Mouse (Mus musculus): ENCODE results near the gene Wipf2. TPM values are rescaled to one million over a fixed set of nuclear protein-coding genes. Genes with fewer than 3 reads are reported as not detected.

The Wipf2 gene
- total RNA-seq, 2 experiments from 2014 or later: 72.7 to 73.9 TPM

DNA sequence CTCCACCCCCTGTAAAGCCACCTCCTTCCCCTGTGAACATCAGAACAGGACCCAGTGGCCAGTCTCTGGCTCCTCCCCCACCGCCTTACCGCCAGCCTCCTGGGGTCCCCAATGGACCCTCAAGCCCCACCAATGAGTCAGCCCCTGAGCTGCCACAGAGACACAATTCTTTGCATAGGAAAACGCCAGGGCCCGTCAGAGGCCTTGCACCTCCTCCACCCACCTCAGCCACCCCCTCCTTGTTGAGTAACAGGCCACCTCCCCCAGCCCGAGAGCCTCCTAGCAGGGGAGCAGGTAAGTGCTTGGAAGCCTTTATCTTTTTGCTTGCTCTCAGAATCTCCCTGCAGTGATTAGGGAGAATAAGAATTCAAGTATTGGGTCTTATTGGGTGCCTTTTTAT, 29.0 kb downstream of the Wipf2 start:
- no peak overlapping the region for H3K4me3 ChIP-seq
- no peak for DNase-seq (ENCODE audit: extremely low spot score in 1 of 2, low spot score in 2 of 2)
- intact Hi-C loops (cut with DNase I): no loop called here
- no peak for TF ChIP-seq CTCF (IDR thresholded peaks at IDR 0.05)
- no peak overlapping the region for H3K27ac ChIP-seq

GRCm38 (mm10) chr11:98900529-98901125, 37.2 kb downstream of the Wipf2 start:
- DNase-seq (ENCODE audit: extremely low spot score in 1 of 2, low spot score in 2 of 2): no peak
- intact Hi-C loops (cut with DNase I): no loop called here
- Histone ChIP-seq H3K4me3 (no peak overlapping the region), H3K27ac (0 out of 2 replicates have a peak overlapping the region, but pooled peaks have one; percentile 20)
- TF ChIP-seq CTCF (IDR thresholded peaks at IDR 0.05): no peak

- intact Hi-C loops (cut with DNase I): no loop called here
- TF ChIP-seq CTCF (IDR thresholded peaks at IDR 0.05): no peak
- H3K27ac ChIP-seq: no peak overlapping the region
- no peak for DNase-seq (ENCODE audit: extremely low spot score in 1 of 2, low spot score in 2 of 2)
- H3K4me3 ChIP-seq: no peak overlapping the region
These were observed 39.3 kb downstream of the Wipf2 start for GRCm38 (mm10) chr11:98902621-98903245.

- no peak overlapping the region for H3K27ac ChIP-seq
- TF ChIP-seq CTCF (IDR thresholded peaks at IDR 0.05): no peak
- intact Hi-C loops (cut with DNase I): no loop called here
- H3K4me3 ChIP-seq: no peak overlapping the region
- DNase-seq (ENCODE audit: extremely low spot score in 1 of 2, low spot score in 2 of 2): no peak
These were observed 41.1 kb downstream of the Wipf2 start for GRCm38 (mm10) chr11:98904577-98904976.

- H3K4me3 ChIP-seq: no peak overlapping the region
- no peak for DNase-seq (ENCODE audit: extremely low spot score in 1 of 2, low spot score in 2 of 2)
- intact Hi-C loops (cut with DNase I): loop anchor here (5.0 kb wide), 1 partner anchor 118 kb away; no protein-coding TSS in a partner anchor
- H3K27ac ChIP-seq: no peak overlapping the region
- no peak for TF ChIP-seq CTCF (IDR thresholded peaks at IDR 0.05)
These were observed 41.6 kb downstream of the Wipf2 start for GRCm38 (mm10) chr11:98905033-98905432.

DNA sequence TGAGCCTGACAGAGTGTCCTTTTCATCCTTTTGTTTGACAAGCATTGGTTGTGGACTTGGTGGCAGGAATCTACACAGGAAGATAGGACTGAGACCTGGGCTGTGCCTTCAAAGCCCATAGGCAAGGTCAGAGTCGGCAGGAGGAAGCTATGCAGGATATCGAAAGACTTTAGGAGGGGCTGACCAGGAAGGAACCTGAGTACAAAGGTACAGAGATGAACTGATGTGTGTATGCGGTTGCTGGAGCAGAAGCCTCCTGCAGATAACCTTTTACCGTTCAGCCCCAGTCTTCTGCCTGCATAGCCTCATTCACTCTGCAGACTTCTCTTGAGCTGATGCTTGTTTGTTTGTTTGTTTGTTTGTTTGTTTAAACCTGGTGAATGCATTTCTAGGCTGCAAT, 42.1 kb downstream of the Wipf2 start:
- Histone ChIP-seq H3K4me3 (no peak overlapping the region), H3K27ac (no peak overlapping the region)
- DNase-seq (ENCODE audit: extremely low spot score in 1 of 2, low spot score in 2 of 2): no peak
- intact Hi-C loops (cut with DNase I): loop anchor here (5.0 kb wide), 1 partner anchor 118 kb away; no protein-coding TSS in a partner anchor
- no peak for TF ChIP-seq CTCF (IDR thresholded peaks at IDR 0.05)

GRCm38 (mm10) chr11:98907063-98907436, 43.6 kb downstream of the Wipf2 start:
- no peak for DNase-seq (ENCODE audit: extremely low spot score in 1 of 2, low spot score in 2 of 2)
- Histone ChIP-seq H3K27ac (no peak overlapping the region), H3K4me3 (peak overlapping the region; percentile 47; the same call in 1 of the 2 replicates)
- intact Hi-C loops (cut with DNase I): loop anchor here (5.0 kb wide), 1 partner anchor 120 kb away; no protein-coding TSS in a partner anchor
- no peak for TF ChIP-seq CTCF (IDR thresholded peaks at IDR 0.05)

GRCm38 (mm10) chr11:98907437-98908173, 44.2 kb downstream of the Wipf2 start, which contains the start of gene Cdc6:
TSS of gene Cdc6 (plus strand) at chr11:98907801.
- DNase-seq (ENCODE audit: extremely low spot score in 1 of 2, low spot score in 2 of 2): peak; percentile 88 to 91
- intact Hi-C loops (cut with DNase I): loop anchor here (2.0 to 5.0 kb wide), 2 partner anchors 120 to 209 kb away; no protein-coding TSS in a partner anchor
- no peak for TF ChIP-seq CTCF (IDR thresholded peaks at IDR 0.05)
- peak within 1 kb of the TSS; percentile 47 for H3K4me3 ChIP-seq
- H3K27ac ChIP-seq: no peak within 1 kb of the TSS

- peak; percentile 60 to 74 for DNase-seq (ENCODE audit: extremely low spot score in 1 of 2, low spot score in 2 of 2)
- intact Hi-C loops (cut with DNase I): loop anchor here (1.0 to 5.0 kb wide), 3 partner anchors 50 to 211 kb away; no protein-coding TSS in a partner anchor
- Histone ChIP-seq H3K27ac (no peak overlapping the region), H3K4me3 (no peak overlapping the region)
- peak; percentile 77 for TF ChIP-seq CTCF (IDR thresholded peaks at IDR 0.05)
These were observed 46.2 kb downstream of the Wipf2 start for GRCm38 (mm10) chr11:98909654-98910053.

DNA sequence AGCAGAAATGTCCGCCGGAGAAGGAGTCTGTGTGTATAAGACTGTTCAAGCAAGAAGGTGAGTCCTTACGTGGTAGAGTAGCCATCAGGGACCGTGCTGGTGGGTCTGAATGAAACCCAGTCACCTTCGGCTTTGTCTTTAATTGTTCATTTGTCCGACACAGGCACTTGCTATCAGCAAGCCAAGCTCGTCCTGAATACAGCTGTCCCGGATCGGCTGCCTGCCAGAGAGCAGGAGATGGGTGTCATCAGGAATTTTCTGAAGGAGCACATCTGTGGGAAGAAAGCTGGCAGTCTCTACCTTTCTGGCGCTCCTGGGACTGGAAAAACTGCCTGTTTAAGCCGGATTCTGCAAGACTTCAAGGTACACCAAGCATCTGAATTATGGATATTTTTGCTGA, 47.0 kb downstream of the Wipf2 start:
- TF ChIP-seq CTCF (IDR thresholded peaks at IDR 0.05): no peak
- intact Hi-C loops (cut with DNase I): no loop called here
- DNase-seq (ENCODE audit: extremely low spot score in 1 of 2, low spot score in 2 of 2): no peak
- no peak overlapping the region for H3K4me3 ChIP-seq
- no peak overlapping the region for H3K27ac ChIP-seq

- H3K4me3 ChIP-seq: no peak overlapping the region
- no peak for DNase-seq (ENCODE audit: extremely low spot score in 1 of 2, low spot score in 2 of 2)
- no peak overlapping the region for H3K27ac ChIP-seq
- TF ChIP-seq CTCF (IDR thresholded peaks at IDR 0.05): no peak
- intact Hi-C loops (cut with DNase I): no loop called here
These were observed 48.1 kb downstream of the Wipf2 start for GRCm38 (mm10) chr11:98911498-98911897.

- no peak for DNase-seq (ENCODE audit: extremely low spot score in 1 of 2, low spot score in 2 of 2)
- intact Hi-C loops (cut with DNase I): no loop called here
These were observed 50.8 kb downstream of the Wipf2 start for GRCm38 (mm10) chr11:98914196-98914595.

More at GRCm38 (mm10) chr11:98914196-98914595, 50.8 kb downstream of the Wipf2 start:
- TF ChIP-seq CTCF (IDR thresholded peaks at IDR 0.05): no peak
- Histone ChIP-seq H3K4me3 (no peak overlapping the region), H3K27ac (no peak overlapping the region)
